Mouse (Mus musculus) midbrain, embryonic 16.5 days (tissue): ENCODE results near the gene Cx3cr1. TPM values are rescaled to one million over a fixed set of nuclear protein-coding genes. Genes with fewer than 3 reads are reported as not detected.
A peak's percentile ranks its signal among the peaks of the same experiment; 100 is the strongest.

Experiments
- ATAC-seq: fragments of 200-750 bp; cut with Nextera tagmentation; 2 replicates; pipeline ENCODE4 v1.8.0; 2017; ENCODE audit warnings: moderate TSS enrichment
- H3K27ac ChIP-seq: fragments of 300-500 bp; sonication (generic); 2 replicates; pipeline ENCODE4 v1.5.1; 2014; ENCODE audit warnings: mild to moderate bottlenecking, low read length, mixed read lengths
- H3K27me3 ChIP-seq: fragments of 300-500 bp; sonication (generic); 2 replicates; pipeline ENCODE4 v1.6.1; 2014; ENCODE audit warnings: low read depth, low read length, mixed read lengths; ENCODE audit not compliant: control insufficient read depth, insufficient read depth
- H3K36me3 ChIP-seq: fragments of 300-500 bp; sonication (generic); 2 replicates; pipeline ENCODE4 v1.6.1; 2014; ENCODE audit warnings: mild to moderate bottlenecking, low read length, moderate library complexity, mixed read lengths; ENCODE audit not compliant: control insufficient read depth, insufficient read depth
- H3K4me1 ChIP-seq: fragments of 300-500 bp; sonication (generic); 2 replicates; pipeline ENCODE4 v1.6.1; 2014; ENCODE audit warnings: mild to moderate bottlenecking, low read length, mixed read lengths; ENCODE audit not compliant: control insufficient read depth, insufficient read depth
- H3K4me2 ChIP-seq: fragments of 300-500 bp; sonication (generic); 2 replicates; pipeline ENCODE4 v1.6.1; 2014; ENCODE audit warnings: mild to moderate bottlenecking, low read length, mixed read lengths
- H3K4me3 ChIP-seq: fragments of 300-500 bp; sonication (generic); 2 replicates; pipeline ENCODE4 v1.5.1; 2014; ENCODE audit warnings: low read depth, mild to moderate bottlenecking, low read length, moderate library complexity, mixed read lengths
- H3K9ac ChIP-seq: fragments of 300-500 bp; sonication (generic); 2 replicates; pipeline ENCODE4 v1.6.1; 2014; ENCODE audit warnings: low read depth, low read length, mixed read lengths
- H3K9me3 ChIP-seq: fragments of 300-500 bp; sonication (generic); replicated peaks from 2 replicates; pipeline ENCODE4 v1.6.1; 2014; ENCODE audit warnings: mild to moderate bottlenecking, low read length, mixed read lengths; ENCODE audit not compliant: control insufficient read depth, poor library complexity, severe bottlenecking
- WGBS: fragments of 180-500 bp; shearing (Covaris S2); extraction: QIAGEN DNeasy Blood & Tissue Kit; methylation state at CpG from one replicate; pipeline ENCODE4 v1.1.7; 2014; 5-methylcytosine and 5-hydroxymethylcytosine counted together
- polyA plus RNA-seq: library from polyadenylated mRNA; unstranded; fragments of >200 nt; fragmentation: Nextera tagmentation; extraction: Ambion mirVana; gene quantifications from 2 replicates; pipeline ENCODE4 v1.2.1, GENCODE M21; 2015

The Cx3cr1 gene
- polyA plus RNA-seq, 1 experiment from 2014 or later, result 8.0 TPM

- H3K27me3 ChIP-seq, result peaks cover 10% of the 10 kb centered on the region
- H3K9me3 ChIP-seq, result no peaks in the 10 kb centered on the region
- WGBS, result 61% methylated on average over 7 of the region's 7 CpGs
- no peak overlapping the region for H3K4me3 ChIP-seq
- peaks cover under 1% of the 10 kb centered on the region; the same call in 1 of the 2 replicates for H3K4me1 ChIP-seq
- no peak overlapping the region for H3K4me2 ChIP-seq
- H3K27ac ChIP-seq, result no peak overlapping the region
- no peak overlapping the region for H3K9ac ChIP-seq
- no peaks in the 10 kb centered on the region for H3K36me3 ChIP-seq
- ATAC-seq, result no peak
Observed at GRCm38 (mm10) chr9:119988304-119988703, 81.4 kb downstream of the Cx3cr1 start.

- H3K9ac ChIP-seq, result no peak overlapping the region
- no peaks in the 10 kb centered on the region for H3K36me3 ChIP-seq
- 80% methylated on average over 10 of the region's 10 CpGs for WGBS
- H3K27ac ChIP-seq, result no peak overlapping the region
- H3K4me3 ChIP-seq, result no peak overlapping the region
- H3K4me1 ChIP-seq, result peaks cover 21% of the 10 kb centered on the region
- no peak for ATAC-seq
- no peaks in the 10 kb centered on the region for H3K9me3 ChIP-seq
- H3K4me2 ChIP-seq, result no peak overlapping the region
- H3K27me3 ChIP-seq, result peaks cover 14% of the 10 kb centered on the region
Observed at GRCm38 (mm10) chr9:119985881-119986574, 83.7 kb downstream of the Cx3cr1 start.

DNA sequence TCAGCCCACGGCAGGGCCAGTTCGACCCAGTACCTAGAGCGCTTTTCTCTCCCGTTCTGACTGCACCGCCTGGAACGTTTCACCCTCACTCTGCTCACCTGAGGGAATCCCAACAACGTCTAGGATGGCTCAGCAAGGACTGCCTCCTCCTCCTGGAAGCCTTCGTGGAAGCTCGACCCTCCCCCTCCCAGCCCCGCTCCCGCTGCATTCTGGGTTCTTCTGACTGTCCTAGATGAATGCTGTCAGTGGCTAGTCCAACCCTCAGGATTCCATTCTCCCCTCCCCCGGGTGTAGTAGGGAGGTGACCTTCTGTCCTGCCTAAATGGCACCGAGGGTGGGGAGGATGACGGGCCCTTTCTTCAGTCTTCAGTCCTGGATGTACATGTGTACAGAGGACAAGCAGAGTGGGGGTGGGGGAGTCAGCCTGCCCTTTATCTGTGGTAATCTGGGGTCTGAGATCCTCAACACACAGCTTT is 85.1 kb downstream of the Cx3cr1 start, which contains the start of gene Csrnp1:
Csrnp1 (minus strand) TSS at position 123 of the 476 bp plus-strand sequence.
- Histone ChIP-seq H3K4me3 (peak within 1 kb of the TSS; percentile 64), H3K9me3 (no peaks in the 10 kb centered on the region), H3K27ac (no peak within 1 kb of the TSS), H3K36me3 (no peaks in the 10 kb centered on the region), H3K27me3 (peaks cover 14% of the 10 kb centered on the region), H3K4me1 (peaks cover 25% of the 10 kb centered on the region), H3K9ac (peak within 1 kb of the TSS; percentile 64), H3K4me2 (peak within 1 kb of the TSS; percentile 87)
- WGBS, result 7% methylated on average over 14 of the region's 14 CpGs
- ATAC-seq, result no peak

DNA sequence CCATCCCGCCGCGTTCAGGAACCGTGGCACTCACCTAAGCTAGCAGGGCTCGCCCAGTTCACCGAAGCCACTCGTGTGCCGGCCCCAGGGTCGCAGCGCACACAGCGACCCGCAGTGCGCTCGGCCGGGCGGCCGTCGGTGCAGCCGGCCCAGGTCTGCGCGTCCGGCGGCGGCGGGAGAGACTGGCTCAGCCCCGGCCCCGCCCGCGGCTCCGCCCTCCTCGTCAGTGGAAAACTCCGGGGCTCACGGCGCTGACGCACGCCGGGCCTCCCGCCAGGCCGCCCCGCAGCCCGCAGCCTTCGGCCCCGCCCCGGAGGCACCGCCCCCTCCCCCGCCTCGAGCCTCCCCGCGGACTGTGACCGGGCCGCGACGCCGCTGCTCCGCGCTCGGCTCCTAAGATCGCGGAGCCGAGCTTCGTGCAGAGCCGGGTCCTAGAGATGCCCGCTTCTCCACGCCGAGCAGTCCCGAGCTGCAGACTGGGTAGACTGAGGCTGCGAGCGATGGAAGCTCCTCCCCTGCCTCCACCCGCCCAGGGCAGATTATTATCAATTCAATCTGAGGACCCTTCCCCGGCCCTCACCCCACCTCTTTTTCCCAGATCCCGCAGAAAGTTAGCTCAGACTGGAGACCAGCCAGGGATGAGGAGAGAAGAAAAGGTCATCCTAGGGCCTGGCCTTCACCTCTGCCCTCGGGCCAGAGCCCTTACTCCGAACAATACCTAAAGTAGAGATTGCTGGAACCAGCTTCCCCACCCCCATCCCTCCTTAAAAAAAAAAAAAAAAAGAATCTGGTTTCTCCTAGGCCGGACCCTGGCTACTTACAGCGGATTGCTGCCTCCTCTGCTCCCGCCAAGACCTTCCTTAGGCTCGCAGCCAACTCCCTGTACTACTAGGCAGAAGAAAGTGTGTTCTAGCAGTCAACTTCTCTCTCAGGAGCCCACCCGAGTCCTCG is 85.8 kb downstream of the Cx3cr1 start:
- peak overlapping the region; percentile 64 for H3K9ac ChIP-seq
- H3K27me3 ChIP-seq, result peaks cover 14% of the 10 kb centered on the region
- peak overlapping the region; percentile 87 for H3K4me2 ChIP-seq
- peak overlapping the region; percentile 64 for H3K4me3 ChIP-seq
- H3K9me3 ChIP-seq, result no peaks in the 10 kb centered on the region
- no peak overlapping the region for H3K27ac ChIP-seq
- peaks cover 25% of the 10 kb centered on the region for H3K4me1 ChIP-seq
- peak; percentile 74 for ATAC-seq
- under 1% methylated on average over 68 of the region's 79 CpGs for WGBS
- H3K36me3 ChIP-seq, result no peaks in the 10 kb centered on the region

DNA sequence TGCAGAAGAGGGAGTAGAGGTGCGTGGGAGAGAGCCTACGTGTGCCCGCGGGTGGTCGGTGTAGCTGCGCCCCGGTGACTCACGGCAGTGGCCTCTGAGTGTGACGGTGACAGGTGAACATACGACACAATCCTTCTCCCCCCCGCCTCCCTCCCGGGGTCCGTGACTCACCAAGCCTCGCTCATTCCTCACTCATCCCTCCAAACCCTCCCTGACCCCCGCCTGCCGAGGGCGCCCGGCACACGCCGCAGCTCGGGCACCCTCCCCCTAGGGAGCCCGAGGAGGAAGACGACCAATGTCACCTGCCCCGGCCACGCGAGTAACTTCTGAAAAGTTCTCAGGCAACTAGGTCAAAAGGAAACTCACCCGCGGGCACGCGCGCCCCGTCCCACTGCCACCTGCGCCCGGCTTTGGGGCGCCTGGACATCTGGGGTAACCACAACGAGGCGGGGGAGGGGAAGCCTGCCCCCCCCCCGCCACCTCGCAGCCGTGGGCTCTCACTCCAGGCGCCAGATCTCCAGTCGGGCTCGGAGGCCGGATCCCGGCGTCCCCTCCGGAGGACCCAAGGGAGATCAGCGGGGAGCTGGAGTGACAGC is 86.6 kb downstream of the Cx3cr1 start:
- 0% methylated on average over 46 of the region's 48 CpGs for WGBS
- Histone ChIP-seq H3K4me3 (peak overlapping the region; percentile 64), H3K27ac (no peak overlapping the region)

GRCm38 (mm10) chr9:119982241-119982811 is 87.4 kb downstream of the Cx3cr1 start:
- Histone ChIP-seq H3K4me1 (peaks cover 25% of the 10 kb centered on the region), H3K27me3 (peaks cover 14% of the 10 kb centered on the region), H3K9ac (no peak overlapping the region), H3K9me3 (no peaks in the 10 kb centered on the region), H3K36me3 (no peaks in the 10 kb centered on the region), H3K4me2 (peak overlapping the region; percentile 87), H3K4me3 (peak overlapping the region; percentile 64; the same call in 1 of the 2 replicates), H3K27ac (no peak overlapping the region)
- ATAC-seq, result peak; percentile 50; the same call in 1 of the 2 replicates
- 7% methylated on average over 11 of the region's 11 CpGs for WGBS

More for the DNA sequence above, 86.6 kb downstream of the Cx3cr1 start:
- Histone ChIP-seq H3K4me2 (peak overlapping the region; percentile 87), H3K4me1 (peaks cover 25% of the 10 kb centered on the region), H3K9me3 (no peaks in the 10 kb centered on the region), H3K36me3 (no peaks in the 10 kb centered on the region), H3K9ac (peak overlapping the region; percentile 64), H3K27me3 (peaks cover 14% of the 10 kb centered on the region)
- ATAC-seq, result 0 out of 2 replicates have a peak, but pooled peaks have one; percentile 5

GRCm38 (mm10) chr9:119981183-119982179 is 88.2 kb downstream of the Cx3cr1 start:
- peaks cover 25% of the 10 kb centered on the region for H3K4me1 ChIP-seq
- 0 out of 2 replicates have a peak, but pooled peaks have one; percentile 20 for ATAC-seq
- H3K27me3 ChIP-seq, result peaks cover 14% of the 10 kb centered on the region
- H3K4me2 ChIP-seq, result peak overlapping the region; percentile 87
- H3K9ac ChIP-seq, result 0 out of 2 replicates have a peak overlapping the region, but pooled peaks have one; percentile 15
- peak overlapping the region; percentile 67; the same call in 1 of the 2 replicates for H3K27ac ChIP-seq
- no peaks in the 10 kb centered on the region for H3K9me3 ChIP-seq
- no peaks in the 10 kb centered on the region for H3K36me3 ChIP-seq
- 3% methylated on average over 16 of the region's 16 CpGs for WGBS
- H3K4me3 ChIP-seq, result 0 out of 2 replicates have a peak overlapping the region, but pooled peaks have one; percentile 7
